Mouse (Mus musculus): ENCODE measurements around the gene Zgrf1.

Zgrf1 gene

GRCm38 (mm10) chr3:127552973-127553719 lies at the start of gene Zgrf1, which contains the start of gene Larp7:
Zgrf1 (plus strand) TSS chr3:127553489.
Larp7 (minus strand) TSS chr3:127553349.
- H3K4me1 ChIP-seq (replicated peaks; ENCODE audit: low read depth, low read length) = peaks cover 22% of the 10 kb centered on the region
- TF ChIP-seq POU5F1 (IDR thresholded peaks at IDR 0.05; ENCODE audit: borderline replicate concordance, low read length) = no peak
- TF ChIP-seq CTCF (conservative IDR thresholded peaks at IDR 0.05; ENCODE audit: low read length) = no peak
- no peak for TF ChIP-seq NANOG (IDR thresholded peaks at IDR 0.05; ENCODE audit: borderline replicate concordance, low read length)
- H3K27me3 ChIP-seq (ENCODE audit: insufficient read depth, low read length) = no peaks in the 10 kb centered on the region
- H3K4me3 ChIP-seq (replicated peaks; ENCODE audit: low read length) = peak within 1 kb of the TSS; percentile 96
- H3K36me3 ChIP-seq (ENCODE audit: insufficient read depth, low read length) = peaks cover 21% of the 10 kb centered on the region
- no peaks in the 10 kb centered on the region for H3K9me3 ChIP-seq (ENCODE audit: low read length)

GRCm38 (mm10) chr3:127507878-127508783 lies 45.2 kb upstream of the Zgrf1 start:
- H3K36me3 ChIP-seq (ENCODE audit: insufficient read depth, low read length) = no peaks in the 10 kb centered on the region
- H3K9me3 ChIP-seq (ENCODE audit: low read length) = no peaks in the 10 kb centered on the region
- no peak for TF ChIP-seq CTCF (conservative IDR thresholded peaks at IDR 0.05; ENCODE audit: low read length)
- TF ChIP-seq POU5F1 (IDR thresholded peaks at IDR 0.05; ENCODE audit: borderline replicate concordance, low read length) = no peak
- no peak for TF ChIP-seq NANOG (IDR thresholded peaks at IDR 0.05; ENCODE audit: borderline replicate concordance, low read length)

GRCm38 (mm10) chr3:127511786-127512746 lies 41.2 kb upstream of the Zgrf1 start:
- no peak for TF ChIP-seq CTCF (conservative IDR thresholded peaks at IDR 0.05; ENCODE audit: low read length)
- no peak for TF ChIP-seq NANOG (IDR thresholded peaks at IDR 0.05; ENCODE audit: borderline replicate concordance, low read length)
- TF ChIP-seq POU5F1 (IDR thresholded peaks at IDR 0.05; ENCODE audit: borderline replicate concordance, low read length) = no peak
- Histone ChIP-seq H3K27me3 (ENCODE audit: insufficient read depth, low read length) (no peaks in the 10 kb centered on the region), H3K4me1 (replicated peaks; ENCODE audit: low read depth, low read length) (peaks cover 8% of the 10 kb centered on the region; the same call in 1 of the 2 replicates), H3K9me3 (ENCODE audit: low read length) (no peaks in the 10 kb centered on the region), H3K36me3 (ENCODE audit: insufficient read depth, low read length) (no peaks in the 10 kb centered on the region), H3K4me3 (replicated peaks; ENCODE audit: low read length) (no peak overlapping the region)

More at GRCm38 (mm10) chr3:127507878-127508783, 45.2 kb upstream of the Zgrf1 start:
- no peaks in the 10 kb centered on the region for H3K4me1 ChIP-seq (replicated peaks; ENCODE audit: low read depth, low read length)
- H3K4me3 ChIP-seq (replicated peaks; ENCODE audit: low read length) = no peak overlapping the region
- no peaks in the 10 kb centered on the region for H3K27me3 ChIP-seq (ENCODE audit: insufficient read depth, low read length)

- Histone ChIP-seq H3K36me3 (ENCODE audit: insufficient read depth, low read length) (no peaks in the 10 kb centered on the region), H3K27me3 (ENCODE audit: insufficient read depth, low read length) (no peaks in the 10 kb centered on the region), H3K9me3 (ENCODE audit: low read length) (no peaks in the 10 kb centered on the region), H3K4me1 (replicated peaks; ENCODE audit: low read depth, low read length) (peaks cover 8% of the 10 kb centered on the region; the same call in 1 of the 2 replicates), H3K4me3 (replicated peaks; ENCODE audit: low read length) (no peak overlapping the region)
- TF ChIP-seq NANOG (IDR thresholded peaks at IDR 0.05; ENCODE audit: borderline replicate concordance, low read length) (no peak), CTCF (conservative IDR thresholded peaks at IDR 0.05; ENCODE audit: low read length) (no peak), POU5F1 (IDR thresholded peaks at IDR 0.05; ENCODE audit: borderline replicate concordance, low read length) (no peak)
These were observed 40.4 kb upstream of the Zgrf1 start for GRCm38 (mm10) chr3:127512794-127513335.

- H3K36me3 ChIP-seq (ENCODE audit: insufficient read depth, low read length) = no peaks in the 10 kb centered on the region
- peaks cover 8% of the 10 kb centered on the region; the same call in 1 of the 2 replicates for H3K4me1 ChIP-seq (replicated peaks; ENCODE audit: low read depth, low read length)
- H3K9me3 ChIP-seq (ENCODE audit: low read length) = no peaks in the 10 kb centered on the region
- H3K27me3 ChIP-seq (ENCODE audit: insufficient read depth, low read length) = no peaks in the 10 kb centered on the region
- H3K4me3 ChIP-seq (replicated peaks; ENCODE audit: low read length) = no peak overlapping the region
- TF ChIP-seq CTCF (conservative IDR thresholded peaks at IDR 0.05; ENCODE audit: low read length) (no peak), POU5F1 (IDR thresholded peaks at IDR 0.05; ENCODE audit: borderline replicate concordance, low read length) (no peak), NANOG (IDR thresholded peaks at IDR 0.05; ENCODE audit: borderline replicate concordance, low read length) (no peak)
These were observed 39.6 kb upstream of the Zgrf1 start for GRCm38 (mm10) chr3:127513699-127514098.

- Histone ChIP-seq H3K4me1 (replicated peaks; ENCODE audit: low read depth, low read length) (peaks cover 8% of the 10 kb centered on the region; the same call in 1 of the 2 replicates), H3K9me3 (ENCODE audit: low read length) (no peaks in the 10 kb centered on the region), H3K36me3 (ENCODE audit: insufficient read depth, low read length) (no peaks in the 10 kb centered on the region), H3K4me3 (replicated peaks; ENCODE audit: low read length) (no peak overlapping the region), H3K27me3 (ENCODE audit: insufficient read depth, low read length) (no peaks in the 10 kb centered on the region)
- TF ChIP-seq CTCF (conservative IDR thresholded peaks at IDR 0.05; ENCODE audit: low read length) = no peak
- no peak for TF ChIP-seq NANOG (IDR thresholded peaks at IDR 0.05; ENCODE audit: borderline replicate concordance, low read length)
- TF ChIP-seq POU5F1 (IDR thresholded peaks at IDR 0.05; ENCODE audit: borderline replicate concordance, low read length) = no peak
These were observed 38.0 kb upstream of the Zgrf1 start for GRCm38 (mm10) chr3:127515251-127515650.

GRCm38 (mm10) chr3:127520300-127520699 lies 33.0 kb upstream of the Zgrf1 start:
- peaks cover 13% of the 10 kb centered on the region; the same call in 1 of the 2 replicates for H3K4me1 ChIP-seq (replicated peaks; ENCODE audit: low read depth, low read length)
- H3K4me3 ChIP-seq (replicated peaks; ENCODE audit: low read length) = no peak overlapping the region
- no peaks in the 10 kb centered on the region for H3K36me3 ChIP-seq (ENCODE audit: insufficient read depth, low read length)
- H3K9me3 ChIP-seq (ENCODE audit: low read length) = no peaks in the 10 kb centered on the region
- no peaks in the 10 kb centered on the region for H3K27me3 ChIP-seq (ENCODE audit: insufficient read depth, low read length)
- TF ChIP-seq CTCF (conservative IDR thresholded peaks at IDR 0.05; ENCODE audit: low read length) = no peak
